Mouse (Mus musculus) testis, adult 2 months (tissue): ENCODE measurements around the gene Sprr3.

Source experiments
- CTCF ChIP-seq: fragments of 200-500 bp; IDR thresholded peaks from 2 replicates; pipeline ENCODE4 v1.5.1; 2012; ENCODE audit warnings: low read depth, mild to moderate bottlenecking, inconsistent platforms, low read length, moderate library complexity; ENCODE audit not compliant: control insufficient read depth, insufficient read depth, insufficient replicate concordance
- POLR2A ChIP-seq: fragments of 200-500 bp; IDR thresholded peaks from 2 replicates; pipeline ENCODE4 v1.6.1; 2012; ENCODE audit warnings: low read depth, mild to moderate bottlenecking, inconsistent platforms, low read length, moderate library complexity; ENCODE audit not compliant: control insufficient read depth

DNA sequence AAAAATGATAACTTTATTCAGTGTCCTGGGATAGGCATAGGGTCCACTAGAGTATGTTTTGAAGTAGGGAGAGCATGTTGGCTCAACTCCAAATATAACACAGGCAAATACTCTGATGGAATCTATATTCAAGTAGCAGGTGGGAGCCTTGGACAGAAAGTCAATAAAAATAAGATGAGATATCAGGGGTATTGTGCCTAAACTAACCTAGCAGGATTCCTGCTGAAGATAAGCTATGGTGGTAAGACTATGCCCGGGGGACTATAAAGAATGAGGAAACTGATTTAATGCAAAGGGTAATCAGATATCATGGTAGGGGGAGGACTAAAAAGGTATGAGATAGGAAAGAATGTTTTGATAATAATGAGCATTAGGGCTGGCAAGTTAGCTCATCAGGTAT, 49.7 kb upstream of the Sprr3 start:
- TF ChIP-seq POLR2A (no peak), CTCF (no peak)
